Mouse (Mus musculus) liver, embryonic 11.5 days (tissue): Measurements from ENCODE around the gene Dock4. TPM values are rescaled to one million over a fixed set of nuclear protein-coding genes. Genes with fewer than 3 reads are reported as not detected.

Experiments used
- ATAC-seq: fragments of 200-750 bp; cut with Nextera tagmentation; replicated peaks from 2 replicates; pipeline ENCODE4 v1.8.0; 2017; ENCODE audit warnings: moderate number of reproducible peaks, mild to moderate bottlenecking, moderate TSS enrichment, moderate library complexity; ENCODE audit not compliant: low FRiP score
- DNase-seq: peaks from one replicate; pipeline ENCODE4 v3.0.0-alpha.2; 2017; ENCODE audit warnings: low spot score
- H3K27ac ChIP-seq: fragments of 300-500 bp; sonication (generic); 2 replicates; pipeline ENCODE4 v1.5.1; 2014; ENCODE audit warnings: mild to moderate bottlenecking, low read depth, low read length, control low read depth
- H3K27me3 ChIP-seq: fragments of 300-500 bp; sonication (generic); replicated peaks from 2 replicates; pipeline ENCODE4 v1.6.1; 2014; ENCODE audit warnings: low read length, mixed read lengths; ENCODE audit not compliant: control insufficient read depth, insufficient read depth
- H3K36me3 ChIP-seq: fragments of 300-500 bp; sonication (generic); 2 replicates; pipeline ENCODE4 v1.6.1; 2014; ENCODE audit warnings: mild to moderate bottlenecking, low read length, moderate library complexity, mixed read lengths; ENCODE audit not compliant: control insufficient read depth, insufficient read depth
- H3K4me1 ChIP-seq: fragments of 300-500 bp; sonication (generic); replicated peaks from 2 replicates; pipeline ENCODE4 v1.6.1; 2014; ENCODE audit warnings: low read length, mixed read lengths; ENCODE audit not compliant: control insufficient read depth, insufficient read depth
- H3K4me2 ChIP-seq: fragments of 300-500 bp; sonication (generic); 2 replicates; pipeline ENCODE4 v1.6.1; 2014; ENCODE audit warnings: mild to moderate bottlenecking, control low read depth, moderate library complexity
- H3K4me3 ChIP-seq: fragments of 300-500 bp; sonication (generic); 2 replicates; pipeline ENCODE4 v1.5.1; 2014; ENCODE audit warnings: low read depth, low read length, control low read depth
- H3K9ac ChIP-seq: fragments of 300-500 bp; sonication (generic); 2 replicates; pipeline ENCODE4 v1.6.1; 2014; ENCODE audit warnings: low read depth, low read length, control low read depth
- H3K9me3 ChIP-seq: fragments of 300-500 bp; sonication (generic); 2 replicates; pipeline ENCODE4 v1.6.1; 2016; ENCODE audit warnings: low read length, inconsistent platforms, mixed read lengths; ENCODE audit not compliant: control insufficient read depth
- WGBS: fragments of 180-500 bp; shearing (Covaris S2); extraction: QIAGEN DNeasy Blood & Tissue Kit; methylation state at CpG from one replicate; pipeline ENCODE4 v1.1.7; 2014; 5-methylcytosine and 5-hydroxymethylcytosine counted together
- polyA plus RNA-seq: library from polyadenylated mRNA; unstranded; fragments of >200 nt; fragmentation: Nextera tagmentation; extraction: Ambion mirVana; gene quantifications from 2 replicates; pipeline ENCODE4 v1.2.1, GENCODE M21; 2014

The Dock4 gene
- polyA plus RNA-seq, 1 experiment from 2014 or later = 4.4 TPM

- WGBS = 75% methylated on average over 6 of the region's 6 CpGs
- Histone ChIP-seq H3K4me2 (no peak overlapping the region), H3K4me3 (no peak overlapping the region), H3K36me3 (no peaks in the 10 kb centered on the region), H3K9me3 (no peaks in the 10 kb centered on the region), H3K27me3 (no peaks in the 10 kb centered on the region), H3K9ac (no peak overlapping the region), H3K27ac (no peak overlapping the region), H3K4me1 (no peaks in the 10 kb centered on the region)
- DNase-seq (no peak), ATAC-seq (no peak)
These were observed 92.6 kb downstream of the Dock4 start for GRCm38 (mm10) chr12:40538318-40538717.

DNA sequence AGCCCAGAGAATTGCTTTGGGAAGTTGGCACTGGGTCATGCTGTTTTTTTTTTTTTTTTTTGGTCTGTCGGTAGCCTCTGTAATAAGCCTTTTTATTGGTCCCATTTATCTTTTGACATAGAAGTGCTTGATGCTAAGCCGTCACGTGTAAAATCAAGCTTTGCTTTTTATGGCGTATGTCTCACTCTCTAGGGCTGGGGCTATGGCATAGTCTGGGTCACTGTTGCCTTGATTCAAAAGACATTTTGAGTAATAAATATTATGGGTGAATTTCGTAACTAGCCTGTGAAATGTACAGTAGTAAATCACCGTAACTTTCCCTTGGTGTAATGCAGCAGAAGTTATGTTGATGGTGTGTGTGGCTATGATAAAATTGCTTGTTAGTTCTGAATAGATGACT is 93.0 kb downstream of the Dock4 start:
- Histone ChIP-seq H3K36me3 (no peaks in the 10 kb centered on the region), H3K27me3 (no peaks in the 10 kb centered on the region), H3K9ac (no peak overlapping the region), H3K4me2 (no peak overlapping the region), H3K27ac (no peak overlapping the region), H3K4me3 (no peak overlapping the region), H3K9me3 (no peaks in the 10 kb centered on the region), H3K4me1 (no peaks in the 10 kb centered on the region)
- no peak for DNase-seq
- ATAC-seq = no peak
- WGBS = 84% methylated on average over 6 of the region's 6 CpGs

DNA sequence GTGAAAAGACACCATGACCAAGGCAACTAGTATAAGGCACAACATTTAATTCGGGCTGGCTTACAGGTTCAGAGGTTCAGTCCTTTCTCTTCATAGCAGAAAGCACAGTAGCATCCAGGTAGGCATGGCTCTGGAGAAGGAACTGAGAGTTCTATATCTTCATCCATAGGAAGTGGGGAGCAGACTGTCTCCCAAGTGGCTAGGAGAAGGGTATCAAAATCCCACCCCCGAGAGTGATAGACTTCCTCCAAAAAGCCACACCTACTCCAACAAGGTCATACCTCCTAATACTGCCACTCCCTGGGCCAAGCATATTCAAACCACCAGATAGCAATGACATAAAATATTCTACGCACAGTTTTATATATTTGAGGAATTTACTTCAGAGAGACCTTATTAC is 98.5 kb downstream of the Dock4 start:
- no peak overlapping the region for H3K27ac ChIP-seq
- ATAC-seq (no peak), DNase-seq (no peak)
- H3K4me1 ChIP-seq = no peaks in the 10 kb centered on the region
- H3K4me3 ChIP-seq = no peak overlapping the region
- 80% methylated on average over 3 of the region's 3 CpGs for WGBS
- H3K9me3 ChIP-seq = no peaks in the 10 kb centered on the region
- H3K27me3 ChIP-seq = no peaks in the 10 kb centered on the region
- H3K4me2 ChIP-seq = no peak overlapping the region
- H3K9ac ChIP-seq = no peak overlapping the region
- H3K36me3 ChIP-seq = no peaks in the 10 kb centered on the region

DNA sequence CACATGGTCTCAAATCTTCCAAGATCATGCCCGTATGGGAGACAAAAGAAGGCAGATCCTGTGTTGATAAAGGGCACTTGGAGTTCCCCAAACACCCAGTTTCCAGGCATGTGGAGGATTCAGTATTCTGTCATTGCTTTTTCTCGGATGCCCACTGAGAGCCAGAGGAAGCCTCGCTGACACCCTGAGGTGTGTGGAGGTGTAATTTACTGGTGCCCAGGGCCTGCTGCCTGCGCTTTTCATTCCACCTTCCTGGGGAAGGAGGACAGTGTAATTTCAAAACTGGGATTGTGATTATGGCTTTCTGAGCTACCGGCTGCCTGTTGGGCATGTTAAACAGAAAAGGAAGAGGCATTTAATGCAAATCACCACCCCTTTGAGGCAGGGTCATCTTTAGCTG is 101.1 kb downstream of the Dock4 start:
- no peaks in the 10 kb centered on the region for H3K27me3 ChIP-seq
- no peak for DNase-seq
- H3K27ac ChIP-seq = no peak overlapping the region
- H3K9me3 ChIP-seq = no peaks in the 10 kb centered on the region
- H3K9ac ChIP-seq = no peak overlapping the region
- no peak for ATAC-seq
- no peaks in the 10 kb centered on the region for H3K4me1 ChIP-seq
- H3K36me3 ChIP-seq = no peaks in the 10 kb centered on the region
- 56% methylated on average over 5 of the region's 5 CpGs for WGBS
- H3K4me3 ChIP-seq = no peak overlapping the region
- no peak overlapping the region for H3K4me2 ChIP-seq

DNA sequence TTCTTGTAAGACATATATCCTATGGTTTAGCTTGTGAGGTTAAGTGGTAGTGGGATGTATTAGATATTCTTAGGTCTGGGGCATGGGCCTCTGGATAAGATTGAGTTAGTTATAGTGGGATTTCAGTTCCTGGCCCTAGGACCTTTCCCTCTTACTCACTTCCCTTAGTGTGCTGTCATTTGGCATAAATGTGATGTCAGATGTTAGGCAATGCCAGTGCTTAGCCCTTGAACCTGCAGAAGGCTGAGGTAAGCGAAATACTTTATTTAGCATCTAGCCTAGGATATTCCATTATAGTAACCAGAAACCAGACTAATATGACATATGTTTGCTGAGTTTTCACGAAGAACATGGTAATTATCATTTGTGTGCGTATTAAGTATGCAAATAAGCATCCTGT is 105.6 kb downstream of the Dock4 start:
- H3K4me1 ChIP-seq = no peaks in the 10 kb centered on the region
- no peaks in the 10 kb centered on the region for H3K9me3 ChIP-seq
- WGBS = 86% methylated on average over 3 of the region's 3 CpGs
- DNase-seq = no peak
- no peaks in the 10 kb centered on the region for H3K36me3 ChIP-seq
- no peaks in the 10 kb centered on the region for H3K27me3 ChIP-seq
- ATAC-seq = no peak
- H3K9ac ChIP-seq = no peak overlapping the region
- no peak overlapping the region for H3K4me3 ChIP-seq
- no peak overlapping the region for H3K4me2 ChIP-seq
- no peak overlapping the region for H3K27ac ChIP-seq

- no peak overlapping the region for H3K4me3 ChIP-seq
- H3K36me3 ChIP-seq = no peaks in the 10 kb centered on the region
- ATAC-seq = no peak
- no peak for DNase-seq
- no peaks in the 10 kb centered on the region for H3K27me3 ChIP-seq
- H3K9ac ChIP-seq = no peak overlapping the region
- 43% methylated on average over 1 of the region's 1 CpGs for WGBS
- no peak overlapping the region for H3K27ac ChIP-seq
- no peak overlapping the region for H3K4me2 ChIP-seq
- H3K4me1 ChIP-seq = no peaks in the 10 kb centered on the region
- H3K9me3 ChIP-seq = no peaks in the 10 kb centered on the region
These were observed 106.4 kb downstream of the Dock4 start for GRCm38 (mm10) chr12:40552201-40552600.

DNA sequence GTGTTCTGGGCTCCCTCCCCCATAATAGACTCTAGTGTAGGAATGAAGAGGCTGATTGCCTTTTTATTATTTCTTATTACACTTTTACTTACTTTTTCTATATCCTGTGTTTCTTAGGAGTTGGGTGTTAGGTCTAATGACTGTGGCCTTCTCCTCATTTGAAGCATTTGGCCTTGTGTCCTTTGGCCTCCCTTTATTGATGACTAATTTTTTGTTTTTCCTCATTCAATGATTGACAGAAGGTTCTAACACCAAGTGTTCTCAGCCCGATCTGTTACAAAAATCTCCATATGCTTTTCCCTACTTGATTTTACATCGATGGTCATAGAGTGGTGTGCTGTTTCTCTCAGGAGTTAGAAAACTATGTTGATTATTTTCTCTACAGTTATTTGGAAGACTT is 108.2 kb downstream of the Dock4 start:
- 91% methylated on average over 2 of the region's 2 CpGs for WGBS
- no peak for ATAC-seq
- no peaks in the 10 kb centered on the region for H3K27me3 ChIP-seq

GRCm38 (mm10) chr12:40554941-40555511 is 109.3 kb downstream of the Dock4 start:
- Histone ChIP-seq H3K9ac (no peak overlapping the region), H3K27me3 (no peaks in the 10 kb centered on the region), H3K4me1 (no peaks in the 10 kb centered on the region), H3K4me2 (no peak overlapping the region), H3K27ac (no peak overlapping the region), H3K9me3 (no peaks in the 10 kb centered on the region), H3K36me3 (no peaks in the 10 kb centered on the region), H3K4me3 (no peak overlapping the region)
- DNase-seq (no peak), ATAC-seq (no peak)
- whole genome bisulfite sequencing = 84% methylated on average over 6 of the region's 6 CpGs

More for the DNA sequence above, 108.2 kb downstream of the Dock4 start:
- H3K9ac ChIP-seq = no peak overlapping the region
- H3K4me2 ChIP-seq = no peak overlapping the region
- H3K4me3 ChIP-seq = no peak overlapping the region
- no peak for DNase-seq
- H3K9me3 ChIP-seq = no peaks in the 10 kb centered on the region
- no peak overlapping the region for H3K27ac ChIP-seq
- H3K4me1 ChIP-seq = no peaks in the 10 kb centered on the region
- no peaks in the 10 kb centered on the region for H3K36me3 ChIP-seq

GRCm38 (mm10) chr12:40558600-40558999 is 112.8 kb downstream of the Dock4 start:
- H3K4me3 ChIP-seq = no peak overlapping the region
- H3K4me2 ChIP-seq = no peak overlapping the region; the same call in 1 of the 2 replicates
- H3K27me3 ChIP-seq = no peaks in the 10 kb centered on the region
- H3K9me3 ChIP-seq = no peaks in the 10 kb centered on the region
- ATAC-seq (no peak), DNase-seq (no peak)
- H3K9ac ChIP-seq = no peak overlapping the region
- H3K4me1 ChIP-seq = no peaks in the 10 kb centered on the region
- H3K36me3 ChIP-seq = no peaks in the 10 kb centered on the region
- no peak overlapping the region for H3K27ac ChIP-seq
- 51% methylated on average over 3 of the region's 3 CpGs for WGBS
